Mouse (Mus musculus) cerebellum, adult 2 months (tissue): ENCODE measurements around the gene Ppm1h. TPM values are rescaled to one million over a fixed set of nuclear protein-coding genes. Genes with fewer than 3 reads are reported as not detected.

ENCODE experiments used
- DNase-seq, 2 experiments: peaks; one replicate each; pipeline ENCODE4 v3.0.0; 2021
- H3K27ac ChIP-seq: fragments of 200-500 bp; 2 replicates; pipeline ENCODE4 v1.5.1; 2012; ENCODE audit warnings: low read length, control low read depth, inconsistent platforms; ENCODE audit not compliant: insufficient read depth
- H3K27me3 ChIP-seq: fragments of 200-500 bp; 2 replicates; pipeline ENCODE4 v1.6.1; 2012; ENCODE audit warnings: inconsistent platforms, mild to moderate bottlenecking, low read length, moderate library complexity; ENCODE audit not compliant: control insufficient read depth, insufficient read depth
- H3K4me1 ChIP-seq: fragments of 200-500 bp; 2 replicates; pipeline ENCODE4 v1.6.1; 2011; ENCODE audit warnings: low read length; ENCODE audit not compliant: control insufficient read depth, insufficient read depth
- H3K4me3 ChIP-seq: fragments of 200-500 bp; replicated peaks from 2 replicates; pipeline ENCODE3; 2011; ENCODE audit warnings: mild to moderate bottlenecking, low read depth, low read length, control low read depth; ENCODE audit not compliant: insufficient read depth
- CTCF ChIP-seq: fragments of 200-500 bp; IDR thresholded peaks from 2 replicates; pipeline ENCODE4 v1.5.1; 2011; ENCODE audit warnings: low read depth, mild to moderate bottlenecking, control low read depth, low read length, moderate library complexity, borderline replicate concordance; ENCODE audit not compliant: insufficient read depth
- POLR2A ChIP-seq: fragments of 200-500 bp; IDR thresholded peaks from 2 replicates; pipeline ENCODE4 v1.6.1; 2011; ENCODE audit warnings: low read length, control low read depth, borderline replicate concordance; ENCODE audit not compliant: insufficient read depth
- WGBS: fragments of 180-500 bp; shearing (Covaris S2); methylation state at CpG from one replicate; pipeline ENCODE4 v1.1.7; 2018; 5-methylcytosine and 5-hydroxymethylcytosine counted together
- polyA plus RNA-seq: library from polyadenylated mRNA; depleted of rRNA; stranded (reverse); fragments of >200 nt; gene quantifications from 2 replicates; pipeline ENCODE4 v1.2.3, GENCODE M21; 2012

Ppm1h gene
- polyA plus RNA-seq, 1 experiment: 30.4 TPM

- Histone ChIP-seq H3K4me1 (peaks cover 4% of the 10 kb centered on the region; the same call in 1 of the 2 replicates), H3K27ac (no peak overlapping the region), H3K27me3 (no peaks in the 10 kb centered on the region), H3K4me3 (no peak overlapping the region)
- TF ChIP-seq POLR2A: no peak
- TF ChIP-seq CTCF: no peak
- DNase-seq: no peak
- WGBS: 83% methylated on average over 8 of the region's 8 CpGs
Observed at GRCm38 (mm10) chr10:122910798-122911225, 232.2 kb downstream of the Ppm1h start.

GRCm38 (mm10) chr10:122911668-122912067, 233.1 kb downstream of the Ppm1h start:
- no peak for DNase-seq
- Histone ChIP-seq H3K27ac (no peak overlapping the region), H3K4me3 (no peak overlapping the region), H3K4me1 (peaks cover 4% of the 10 kb centered on the region; the same call in 1 of the 2 replicates), H3K27me3 (no peaks in the 10 kb centered on the region)
- WGBS: 79% methylated on average over 8 of the region's 8 CpGs
- TF ChIP-seq POLR2A (no peak), CTCF (no peak)

GRCm38 (mm10) chr10:122912086-122912690, 233.6 kb downstream of the Ppm1h start:
- H3K27me3 ChIP-seq: no peaks in the 10 kb centered on the region
- no peak overlapping the region for H3K27ac ChIP-seq
- TF ChIP-seq POLR2A (no peak), CTCF (no peak)
- peaks cover 4% of the 10 kb centered on the region; the same call in 1 of the 2 replicates for H3K4me1 ChIP-seq
- 49% methylated on average over 12 of the region's 12 CpGs for WGBS
- no peak overlapping the region for H3K4me3 ChIP-seq
- no peak for DNase-seq

- DNase-seq: peak; percentile 52 to 64
- Histone ChIP-seq H3K4me3 (no peak overlapping the region), H3K27ac (no peak overlapping the region; the same call in 1 of the 2 replicates), H3K27me3 (no peaks in the 10 kb centered on the region), H3K4me1 (peaks cover 4% of the 10 kb centered on the region; the same call in 1 of the 2 replicates)
- TF ChIP-seq POLR2A (no peak), CTCF (no peak)
- 18% methylated on average over 19 of the region's 19 CpGs for WGBS
Observed at GRCm38 (mm10) chr10:122912701-122913368, 234.3 kb downstream of the Ppm1h start.

- no peak overlapping the region for H3K4me3 ChIP-seq
- H3K27ac ChIP-seq: no peak overlapping the region
- H3K4me1 ChIP-seq: peaks cover 4% of the 10 kb centered on the region; the same call in 1 of the 2 replicates
- TF ChIP-seq CTCF: no peak
- no peak for TF ChIP-seq POLR2A
- no peak for DNase-seq
- 67% methylated on average over 11 of the region's 11 CpGs for WGBS
- no peaks in the 10 kb centered on the region for H3K27me3 ChIP-seq
Observed at GRCm38 (mm10) chr10:122913393-122913792, 234.8 kb downstream of the Ppm1h start.

- H3K4me1 ChIP-seq: peaks cover 7% of the 10 kb centered on the region; the same call in 1 of the 2 replicates
- no peak overlapping the region for H3K27ac ChIP-seq
- DNase-seq: no peak
- no peak overlapping the region for H3K4me3 ChIP-seq
- TF ChIP-seq POLR2A (no peak), CTCF (no peak)
- 93% methylated on average over 8 of the region's 8 CpGs for whole genome bisulfite sequencing
- H3K27me3 ChIP-seq: no peaks in the 10 kb centered on the region
Observed at GRCm38 (mm10) chr10:122915905-122916304, 237.3 kb downstream of the Ppm1h start.

GRCm38 (mm10) chr10:122917648-122918324, 239.2 kb downstream of the Ppm1h start:
- 93% methylated on average over 14 of the region's 14 CpGs for WGBS
- H3K4me1 ChIP-seq: peaks cover 7% of the 10 kb centered on the region; the same call in 1 of the 2 replicates
- DNase-seq: no peak
- TF ChIP-seq CTCF (no peak), POLR2A (no peak)
- no peak overlapping the region for H3K4me3 ChIP-seq
- no peak overlapping the region for H3K27ac ChIP-seq
- no peaks in the 10 kb centered on the region for H3K27me3 ChIP-seq
